Mouse (Mus musculus) CH12.LX (cell line): ENCODE measurements around the gene Fbxo6.

Experiments
- CTCF ChIP-seq, 2 experiments: IDR thresholded peaks in 1 of 2; conservative IDR thresholded peaks in 1 of 2; 2 replicates each; pipeline ENCODE4 v1.5.1; 2011 to 2012; ENCODE audit warnings: low read depth in 2 of 2, low read length in 2 of 2, improper control_type of control experiment in 1 of 2, inconsistent platforms in 1 of 2, mild to moderate bottlenecking in 1 of 2, moderate library complexity in 1 of 2
- EP300 ChIP-seq: IDR thresholded peaks from 2 replicates; pipeline ENCODE4 v1.6.1; 2011; ENCODE audit warnings: low read length, improper control_type of control experiment
- POLR2AphosphoS2 ChIP-seq: IDR thresholded peaks from 2 replicates; pipeline ENCODE4 v1.6.1; 2011; ENCODE audit warnings: low read depth, low read length, improper control_type of control experiment
- SIN3A ChIP-seq: IDR thresholded peaks from 2 replicates; pipeline ENCODE4 v1.6.1; 2012; ENCODE audit warnings: low read length, improper control_type of control experiment, inconsistent platforms

GRCm38 (mm10) chr4:148198721-148199120, 46.8 kb upstream of the Fbxo6 start:
- no peak for TF ChIP-seq CTCF (conservative IDR thresholded peaks at IDR 0.05 in 1 of 2, IDR thresholded peaks at IDR 0.05 in 1 of 2; ENCODE audit: low read depth in 2 of 2, low read length in 2 of 2)
- no peak for TF ChIP-seq POLR2AphosphoS2
- no peak for TF ChIP-seq SIN3A
- no peak for TF ChIP-seq EP300
